Mouse (Mus musculus): ENCODE results near the gene Stpg1. TPM values are rescaled to one million over a fixed set of nuclear protein-coding genes. Genes with fewer than 3 reads are reported as not detected.

Gene Stpg1
- polyA plus RNA-seq, 1 experiment = 0.01 TPM

DNA sequence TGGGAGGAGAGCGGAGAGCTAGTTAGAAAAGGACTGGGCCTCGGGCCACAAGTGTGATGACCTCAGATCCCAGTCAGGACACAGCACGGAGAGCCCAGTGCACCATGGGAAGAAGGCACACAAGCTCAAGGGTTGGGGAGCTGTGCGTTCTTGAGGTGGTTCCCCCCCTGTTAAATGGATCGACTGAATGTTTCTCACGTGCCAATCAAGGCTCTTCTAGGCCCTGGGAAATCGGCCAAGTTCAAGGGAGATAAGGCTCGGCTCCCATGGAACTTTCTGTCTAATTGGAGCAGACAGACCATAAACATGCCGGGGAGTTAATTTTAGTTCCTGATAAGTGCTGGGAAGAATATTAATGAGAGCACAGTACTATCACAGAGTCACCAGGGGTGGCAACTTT lies 70.8 kb downstream of the Stpg1 start:
- Histone ChIP-seq H3K4me1 (ENCODE audit: control insufficient read depth) (peaks cover 5% of the 10 kb centered on the region), H3K27me3 (ENCODE audit: control insufficient read depth) (peaks cover 42% of the 10 kb centered on the region)

DNA sequence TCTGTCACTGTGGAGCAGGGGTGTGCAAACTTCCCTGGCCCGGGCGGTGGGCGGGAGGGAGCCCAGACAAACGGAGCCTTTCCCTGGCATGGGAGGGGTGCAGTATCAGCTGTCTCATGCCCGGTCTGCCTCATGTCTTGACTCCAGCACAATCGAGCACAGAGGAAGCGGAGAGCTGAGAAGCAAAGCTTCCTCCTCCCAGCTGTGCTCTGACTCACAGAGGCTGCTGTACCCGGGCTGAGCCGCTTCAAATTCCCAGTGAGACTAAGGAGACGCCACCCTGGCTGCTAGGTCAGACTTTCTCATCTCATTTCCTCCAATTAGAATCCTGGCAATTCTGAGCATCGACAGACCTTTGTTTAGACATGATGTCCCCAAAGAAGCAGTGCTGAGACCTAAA lies 72.5 kb downstream of the Stpg1 start:
- peaks cover 58% of the 10 kb centered on the region for H3K27me3 ChIP-seq (ENCODE audit: control insufficient read depth)
- no peak overlapping the region for H3K4me3 ChIP-seq (replicated peaks)
- H3K4me1 ChIP-seq (ENCODE audit: control insufficient read depth) = peaks cover 6% of the 10 kb centered on the region
- TF ChIP-seq GATA1 (IDR thresholded peaks at IDR 0.05; ENCODE audit: low read length) = no peak
- TF ChIP-seq TAL1 (IDR thresholded peaks at IDR 0.05; ENCODE audit: low read length) = no peak
- H3K9me3 ChIP-seq (ENCODE audit: control insufficient read depth, low read length) = no peaks in the 10 kb centered on the region
- no peaks in the 10 kb centered on the region for H3K36me3 ChIP-seq (ENCODE audit: control insufficient read depth)

More for the DNA sequence above, 70.8 kb downstream of the Stpg1 start:
- H3K36me3 ChIP-seq (ENCODE audit: control insufficient read depth) = no peaks in the 10 kb centered on the region
- no peak overlapping the region for H3K4me3 ChIP-seq (replicated peaks)
- no peaks in the 10 kb centered on the region for H3K9me3 ChIP-seq (ENCODE audit: control insufficient read depth, low read length)
- TF ChIP-seq TAL1 (IDR thresholded peaks at IDR 0.05; ENCODE audit: low read length) (no peak), GATA1 (IDR thresholded peaks at IDR 0.05; ENCODE audit: low read length) (no peak)

DNA sequence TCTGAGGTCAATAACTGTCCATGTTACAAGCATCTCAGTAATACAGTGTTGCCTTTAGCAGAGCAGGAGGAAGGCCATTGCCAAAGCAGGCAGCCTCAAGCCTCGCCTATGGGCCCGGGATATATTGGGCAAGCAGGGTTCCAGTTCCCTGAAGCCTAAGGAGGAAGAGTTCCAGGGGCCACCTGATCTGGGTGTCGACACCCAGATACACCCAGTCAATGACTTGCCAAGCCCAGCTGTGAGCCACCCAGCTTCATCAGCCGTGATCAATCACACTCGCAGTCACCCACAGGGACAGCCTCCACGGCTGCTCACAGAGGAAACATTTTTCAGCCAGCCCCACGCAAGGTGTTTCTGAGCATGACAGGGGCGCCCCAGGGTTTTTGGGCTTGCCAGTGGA lies 72.9 kb downstream of the Stpg1 start:
- TF ChIP-seq TAL1 (IDR thresholded peaks at IDR 0.05; ENCODE audit: low read length) = no peak
- no peak for TF ChIP-seq GATA1 (IDR thresholded peaks at IDR 0.05; ENCODE audit: low read length)
- peaks cover 6% of the 10 kb centered on the region for H3K4me1 ChIP-seq (ENCODE audit: control insufficient read depth)
- no peaks in the 10 kb centered on the region for H3K9me3 ChIP-seq (ENCODE audit: control insufficient read depth, low read length)
- H3K27me3 ChIP-seq (ENCODE audit: control insufficient read depth) = peaks cover 63% of the 10 kb centered on the region
- H3K4me3 ChIP-seq (replicated peaks) = no peak overlapping the region
- H3K36me3 ChIP-seq (ENCODE audit: control insufficient read depth) = no peaks in the 10 kb centered on the region

DNA sequence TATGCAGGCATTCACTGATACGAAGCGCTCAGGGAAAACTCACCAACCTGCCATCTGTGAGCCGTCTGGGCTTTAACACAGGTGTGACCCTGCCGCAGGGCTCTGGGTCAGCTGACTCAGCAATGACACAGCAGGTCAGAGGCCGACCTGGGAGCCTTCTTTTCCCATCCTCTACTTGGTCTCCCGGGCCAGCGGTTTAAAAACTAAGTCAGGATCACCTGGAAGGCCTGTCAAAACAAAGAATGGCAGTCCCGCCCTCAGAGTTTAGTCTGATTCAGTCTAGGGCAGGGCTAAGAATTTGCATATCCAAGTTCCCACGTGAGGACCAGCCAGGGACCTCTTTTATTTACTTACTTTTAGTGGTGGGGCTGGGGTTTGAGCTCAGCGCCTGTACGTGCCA lies 74.6 kb downstream of the Stpg1 start:
- Histone ChIP-seq H3K27me3 (ENCODE audit: control insufficient read depth) (peaks cover 75% of the 10 kb centered on the region), H3K4me1 (ENCODE audit: control insufficient read depth) (peaks cover 6% of the 10 kb centered on the region), H3K4me3 (replicated peaks) (no peak overlapping the region), H3K36me3 (ENCODE audit: control insufficient read depth) (no peaks in the 10 kb centered on the region), H3K9me3 (ENCODE audit: control insufficient read depth, low read length) (no peaks in the 10 kb centered on the region)
- TF ChIP-seq GATA1 (IDR thresholded peaks at IDR 0.05; ENCODE audit: low read length) = no peak
- no peak for TF ChIP-seq TAL1 (IDR thresholded peaks at IDR 0.05; ENCODE audit: low read length)

DNA sequence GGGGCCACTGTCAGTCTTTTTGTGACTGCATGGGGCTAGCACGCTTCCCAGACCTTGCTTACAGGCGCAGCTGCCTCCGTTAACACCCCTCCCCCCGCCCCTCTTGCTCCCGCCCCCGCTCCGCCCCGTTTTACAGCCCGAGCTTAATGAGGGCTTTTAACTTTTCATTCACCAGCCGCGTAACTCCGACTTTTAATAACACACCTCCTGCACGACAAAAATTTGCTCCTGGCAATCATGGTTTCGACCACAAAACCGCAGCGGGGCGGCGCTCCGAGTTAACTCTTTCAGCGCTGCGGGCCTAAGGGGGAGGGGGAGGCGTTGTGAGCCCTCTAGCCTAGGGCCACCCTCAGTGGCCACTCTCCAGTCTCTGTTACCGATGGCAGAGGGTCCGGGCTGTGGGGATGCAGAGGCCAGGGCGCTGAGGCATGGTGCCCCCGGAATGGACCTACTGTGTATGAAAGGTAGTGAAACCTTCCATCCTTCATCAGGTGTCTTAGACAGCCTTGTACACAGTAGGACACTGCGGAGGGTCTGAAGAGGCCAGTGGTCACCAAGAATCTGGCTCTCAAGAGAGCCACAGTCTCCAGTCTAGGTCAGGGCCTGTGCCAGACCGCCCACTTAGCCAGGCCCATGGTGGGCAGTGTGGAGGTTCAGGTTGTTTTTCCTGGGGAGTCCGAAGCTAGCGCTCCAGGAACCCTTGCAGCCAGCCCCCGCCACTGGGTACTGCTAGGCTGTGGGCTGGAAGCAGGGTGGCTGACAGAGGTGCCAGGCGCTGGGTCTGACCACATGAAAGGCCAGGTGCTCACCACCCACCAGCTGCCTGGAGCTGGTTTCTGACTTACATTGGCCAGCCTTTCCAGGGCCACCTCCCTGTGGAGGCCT lies 75.8 kb downstream of the Stpg1 start:
- Histone ChIP-seq H3K9me3 (ENCODE audit: control insufficient read depth, low read length) (no peaks in the 10 kb centered on the region), H3K27me3 (ENCODE audit: control insufficient read depth) (peaks cover 86% of the 10 kb centered on the region), H3K4me3 (replicated peaks) (no peak overlapping the region), H3K36me3 (ENCODE audit: control insufficient read depth) (no peaks in the 10 kb centered on the region), H3K4me1 (ENCODE audit: control insufficient read depth) (peaks cover 6% of the 10 kb centered on the region)
- TF ChIP-seq TAL1 (IDR thresholded peaks at IDR 0.05; ENCODE audit: low read length) (no peak), GATA1 (IDR thresholded peaks at IDR 0.05; ENCODE audit: low read length) (no peak)

DNA sequence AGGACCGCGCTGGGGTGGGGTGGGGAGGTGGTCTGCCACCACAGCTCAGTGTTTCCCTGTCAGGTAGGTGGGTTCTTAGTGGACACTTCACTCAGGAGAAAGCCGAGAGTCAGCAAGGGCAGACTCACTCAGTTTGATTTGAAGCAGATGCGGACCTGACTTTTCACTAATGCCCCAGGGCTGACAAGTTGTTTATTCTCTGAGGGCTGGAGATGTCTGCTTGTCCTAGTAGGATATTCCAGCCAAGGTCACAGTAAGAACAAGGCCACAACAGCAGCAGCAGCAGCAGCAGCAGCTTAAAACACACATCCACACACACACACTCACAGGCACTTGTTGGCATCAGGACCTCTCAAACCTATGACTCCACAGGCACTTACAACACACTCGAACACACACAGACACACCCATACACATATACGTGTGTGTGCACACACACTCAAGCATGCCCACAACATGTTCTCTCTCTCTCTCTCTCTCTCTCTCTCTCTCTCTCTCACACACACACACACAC lies 76.5 kb downstream of the Stpg1 start:
- Histone ChIP-seq H3K4me1 (ENCODE audit: control insufficient read depth) (peaks cover 6% of the 10 kb centered on the region), H3K27me3 (ENCODE audit: control insufficient read depth) (peaks cover 89% of the 10 kb centered on the region)
- no peak for TF ChIP-seq TAL1 (IDR thresholded peaks at IDR 0.05; ENCODE audit: low read length)
- no peak for TF ChIP-seq GATA1 (IDR thresholded peaks at IDR 0.05; ENCODE audit: low read length)

DNA sequence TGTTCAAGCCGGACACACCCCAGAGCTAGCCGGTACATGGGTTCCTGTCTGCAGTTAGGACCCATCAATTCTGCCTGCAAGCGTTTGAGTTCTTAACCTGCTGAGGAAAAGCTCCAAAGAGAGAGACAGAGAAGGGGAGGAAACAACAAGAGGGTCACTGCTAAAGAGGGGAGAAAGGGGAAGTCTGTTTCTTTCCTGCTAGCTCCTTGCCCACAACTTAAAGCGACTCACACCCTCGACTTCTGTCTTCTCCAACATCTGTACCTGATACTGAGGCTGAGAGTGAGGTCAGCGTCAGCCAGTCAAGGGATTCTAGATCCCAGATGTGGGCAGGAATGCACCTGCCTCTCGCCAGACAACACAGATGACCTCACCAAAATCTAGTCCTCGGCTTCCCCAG lies 77.7 kb downstream of the Stpg1 start:
- Histone ChIP-seq H3K36me3 (ENCODE audit: control insufficient read depth) (no peaks in the 10 kb centered on the region), H3K4me1 (ENCODE audit: control insufficient read depth) (peaks cover 6% of the 10 kb centered on the region), H3K27me3 (ENCODE audit: control insufficient read depth) (peaks cover 89% of the 10 kb centered on the region), H3K4me3 (replicated peaks) (no peak overlapping the region), H3K9me3 (ENCODE audit: control insufficient read depth, low read length) (no peaks in the 10 kb centered on the region)
- TF ChIP-seq GATA1 (IDR thresholded peaks at IDR 0.05; ENCODE audit: low read length) = no peak
- no peak for TF ChIP-seq TAL1 (IDR thresholded peaks at IDR 0.05; ENCODE audit: low read length)

More for the DNA sequence above, 76.5 kb downstream of the Stpg1 start:
- Histone ChIP-seq H3K4me3 (replicated peaks) (no peak overlapping the region), H3K36me3 (ENCODE audit: control insufficient read depth) (no peaks in the 10 kb centered on the region), H3K9me3 (ENCODE audit: control insufficient read depth, low read length) (no peaks in the 10 kb centered on the region)

DNA sequence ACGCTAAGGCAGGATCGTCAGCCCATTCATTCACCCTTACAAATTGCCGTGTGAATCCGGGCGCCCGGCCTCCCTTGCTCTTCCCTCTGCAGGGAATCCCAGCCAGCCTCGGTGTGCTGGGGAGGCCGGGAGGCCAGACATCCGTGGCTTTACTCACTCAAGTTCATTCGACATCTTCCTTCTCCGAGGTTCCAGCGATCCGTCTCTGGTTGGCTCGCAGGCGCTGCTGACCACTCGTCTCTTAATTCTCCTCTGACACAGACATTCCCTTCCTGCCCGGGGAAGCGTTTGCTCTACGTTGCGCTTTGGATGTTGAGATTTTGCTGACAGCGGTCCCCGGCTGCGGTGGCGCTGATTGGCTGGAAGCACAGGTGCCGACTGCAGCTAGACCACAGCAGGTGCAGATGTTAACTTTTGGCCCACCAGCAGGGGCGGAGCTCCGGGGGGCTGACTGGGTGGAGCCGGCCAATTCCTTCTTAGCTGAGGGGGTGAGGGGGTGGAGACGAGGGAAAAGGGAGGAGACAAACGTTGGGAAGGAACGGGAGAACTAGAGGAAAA lies 78.7 kb downstream of the Stpg1 start, which contains the start of gene Grhl3:
TSS of gene Grhl3 (minus strand) at position 380 of the 558 bp plus-strand sequence.
- no peaks in the 10 kb centered on the region for H3K9me3 ChIP-seq (ENCODE audit: control insufficient read depth, low read length)
- no peak within 1 kb of the TSS for H3K4me3 ChIP-seq (replicated peaks)
- no peak for TF ChIP-seq TAL1 (IDR thresholded peaks at IDR 0.05; ENCODE audit: low read length)
- TF ChIP-seq GATA1 (IDR thresholded peaks at IDR 0.05; ENCODE audit: low read length) = no peak
- H3K4me1 ChIP-seq (ENCODE audit: control insufficient read depth) = peaks cover 6% of the 10 kb centered on the region
- no peaks in the 10 kb centered on the region for H3K36me3 ChIP-seq (ENCODE audit: control insufficient read depth)
- peaks cover 78% of the 10 kb centered on the region for H3K27me3 ChIP-seq (ENCODE audit: control insufficient read depth)
